Mouse (Mus musculus) cerebellum, adult 8-10 months (tissue): ENCODE measurements around the gene Ddx46.
A peak's percentile ranks its signal among the peaks of the same experiment; 100 is the strongest.

Source experiments
- DNase-seq: peaks from one replicate; pipeline ENCODE4 v3.0.0; 2022

Gene Ddx46

DNA sequence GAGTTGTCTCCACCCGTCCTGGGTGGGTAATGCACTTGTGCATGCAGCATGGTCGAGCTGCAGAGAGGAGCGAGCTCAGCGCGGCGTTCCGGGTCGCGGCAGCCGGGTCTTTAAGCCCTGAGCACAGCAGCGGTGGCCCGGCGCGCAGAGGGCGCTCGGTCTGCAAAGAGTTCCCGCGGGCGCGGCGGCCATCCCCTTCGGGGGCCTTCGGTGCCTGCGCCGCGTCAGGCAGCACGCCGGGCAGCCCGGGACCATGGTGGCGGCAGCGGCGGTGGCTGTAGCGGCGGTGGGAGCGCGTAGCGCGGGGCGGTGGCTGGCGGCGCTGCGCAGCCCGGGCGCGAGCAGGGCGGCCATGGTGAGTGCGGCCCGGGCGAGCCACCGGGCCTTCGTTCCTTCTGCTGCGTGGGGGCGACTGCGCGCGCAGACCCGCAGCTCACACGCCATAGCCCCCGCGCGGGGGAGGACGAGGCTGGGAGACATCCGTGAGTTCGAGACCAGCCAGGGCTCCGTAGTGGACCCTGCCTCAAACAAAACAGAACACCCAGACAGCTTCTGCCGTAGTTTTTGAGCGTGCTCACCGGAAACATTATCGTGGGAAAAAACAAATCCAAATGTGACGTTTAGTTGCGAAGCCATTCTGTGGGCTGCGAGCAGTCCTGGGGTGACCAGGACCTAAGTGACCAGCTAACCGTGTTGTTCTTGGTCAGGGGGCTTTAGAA lies 92.5 kb downstream of the Ddx46 start, which contains the start of gene Pcbd2:
Gene Pcbd2, plus strand, starts transcription at position 249 of the 719 bp plus-strand sequence.
- peak; percentile 79 for DNase-seq

DNA sequence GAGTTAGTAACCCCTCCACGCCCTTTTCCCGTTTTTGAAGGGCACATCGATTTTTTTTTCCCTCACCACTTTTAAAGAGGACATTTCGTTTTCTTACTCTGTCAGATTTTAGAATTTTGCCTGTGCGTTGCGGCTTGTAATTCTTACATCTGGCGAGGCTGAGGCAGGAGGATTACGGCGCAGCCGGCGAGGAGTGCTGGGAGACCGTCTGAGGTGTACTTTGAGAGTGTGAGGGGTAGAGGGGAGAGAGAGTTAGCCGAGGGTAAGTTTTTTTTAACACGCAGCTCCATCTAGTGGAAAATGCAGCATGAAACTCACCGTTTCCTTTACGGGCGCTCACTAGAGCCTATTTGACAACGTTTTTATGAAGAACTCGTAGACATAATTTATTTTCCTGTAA lies 93.0 kb downstream of the Ddx46 start:
- peak; percentile 61 for DNase-seq

GRCm38 (mm10) chr13:55730716-55731115 lies 95.9 kb downstream of the Ddx46 start:
- no peak for DNase-seq
